Mouse (Mus musculus) kidney, embryonic 14.5 days (tissue): ENCODE data around the gene Cstf3. TPM values are rescaled to one million over a fixed set of nuclear protein-coding genes. Genes with fewer than 3 reads are reported as not detected.

Experiments used
- ATAC-seq: fragments of 200-750 bp; cut with Nextera tagmentation; 2 replicates; pipeline ENCODE4 v1.8.0; 2017; ENCODE audit warnings: moderate number of reproducible peaks, mild to moderate bottlenecking, moderate TSS enrichment, moderate library complexity; ENCODE audit not compliant: low FRiP score, low TSS enrichment
- H3K27ac ChIP-seq: fragments of 300-500 bp; sonication (generic); 2 replicates; pipeline ENCODE4 v1.5.1; 2014; ENCODE audit warnings: low read depth, mild to moderate bottlenecking, low read length, moderate library complexity, mixed read lengths
- H3K27me3 ChIP-seq: fragments of 300-500 bp; sonication (generic); 2 replicates; pipeline ENCODE4 v1.6.1; 2014; ENCODE audit warnings: mild to moderate bottlenecking, low read length; ENCODE audit not compliant: control insufficient read depth, insufficient read depth
- H3K36me3 ChIP-seq: fragments of 300-500 bp; sonication (generic); 2 replicates; pipeline ENCODE4 v1.6.1; 2014; ENCODE audit warnings: low read length, mixed read lengths; ENCODE audit not compliant: control insufficient read depth, insufficient read depth
- H3K4me1 ChIP-seq: fragments of 300-500 bp; sonication (generic); 2 replicates; pipeline ENCODE4 v1.6.1; 2014; ENCODE audit warnings: low read length, mixed read lengths; ENCODE audit not compliant: control insufficient read depth, insufficient read depth
- H3K4me2 ChIP-seq: fragments of 300-500 bp; sonication (generic); replicated peaks from 2 replicates; pipeline ENCODE4 v1.6.1; 2014; ENCODE audit warnings: low read depth, mild to moderate bottlenecking, low read length
- H3K4me3 ChIP-seq: fragments of 300-500 bp; sonication (generic); 2 replicates; pipeline ENCODE4 v1.5.1; 2014; ENCODE audit warnings: mild to moderate bottlenecking, low read length
- H3K9ac ChIP-seq: fragments of 300-500 bp; sonication (generic); 2 replicates; pipeline ENCODE4 v1.6.1; 2014; ENCODE audit warnings: low read depth, mild to moderate bottlenecking, low read length, moderate library complexity
- H3K9me3 ChIP-seq: fragments of 300-500 bp; sonication (generic); 2 replicates; pipeline ENCODE4 v1.6.1; 2016; ENCODE audit warnings: low read length; ENCODE audit not compliant: control insufficient read depth
- WGBS: fragments of 180-500 bp; shearing (Covaris S2); extraction: QIAGEN DNeasy Blood & Tissue Kit; methylation state at CpG from one replicate; pipeline ENCODE4 v1.1.7; 2014; 5-methylcytosine and 5-hydroxymethylcytosine counted together
- polyA plus RNA-seq: library from polyadenylated mRNA; unstranded; fragments of >200 nt; fragmentation: Nextera tagmentation; extraction: Ambion mirVana; gene quantifications from 2 replicates; pipeline ENCODE4 v1.2.1, GENCODE M21; 2014

Cstf3 gene
- polyA plus RNA-seq, 1 experiment from 2014 or later: 72.5 TPM

GRCm38 (mm10) chr2:104690720-104691119, 100.4 kb downstream of the Cstf3 start:
- 83% methylated on average over 4 of the region's 4 CpGs for WGBS
- H3K36me3 ChIP-seq: no peaks in the 10 kb centered on the region
- H3K4me1 ChIP-seq: no peaks in the 10 kb centered on the region
- no peak overlapping the region for H3K27ac ChIP-seq
- no peak overlapping the region for H3K4me3 ChIP-seq
- H3K27me3 ChIP-seq: no peaks in the 10 kb centered on the region
- no peaks in the 10 kb centered on the region for H3K9me3 ChIP-seq
- ATAC-seq: no peak
- H3K4me2 ChIP-seq: no peak overlapping the region
- no peak overlapping the region for H3K9ac ChIP-seq

DNA sequence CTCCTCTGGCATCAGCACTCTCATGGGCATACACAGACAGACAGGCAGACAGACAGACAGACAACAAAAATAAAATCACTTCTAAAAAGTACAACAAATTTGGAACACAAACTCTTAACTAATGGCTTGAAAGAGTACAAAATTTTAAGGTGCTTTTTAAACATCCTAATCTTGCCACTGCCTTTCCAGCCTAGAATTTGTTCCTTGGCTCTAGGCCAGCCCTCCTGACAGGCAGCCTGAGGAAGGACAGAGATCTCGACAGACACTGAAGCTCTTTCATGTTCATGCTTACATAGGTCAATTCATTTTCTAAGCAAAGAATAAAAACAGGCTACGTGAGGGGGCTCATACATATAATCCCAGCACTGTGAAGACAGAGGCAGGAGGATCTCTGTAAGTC, 102.2 kb downstream of the Cstf3 start:
- Histone ChIP-seq H3K4me3 (no peak overlapping the region), H3K36me3 (no peaks in the 10 kb centered on the region), H3K9me3 (no peaks in the 10 kb centered on the region), H3K4me2 (no peak overlapping the region), H3K27ac (no peak overlapping the region), H3K9ac (no peak overlapping the region), H3K4me1 (no peaks in the 10 kb centered on the region), H3K27me3 (no peaks in the 10 kb centered on the region)
- no peak for ATAC-seq
- 77% methylated on average over 2 of the region's 2 CpGs for WGBS

DNA sequence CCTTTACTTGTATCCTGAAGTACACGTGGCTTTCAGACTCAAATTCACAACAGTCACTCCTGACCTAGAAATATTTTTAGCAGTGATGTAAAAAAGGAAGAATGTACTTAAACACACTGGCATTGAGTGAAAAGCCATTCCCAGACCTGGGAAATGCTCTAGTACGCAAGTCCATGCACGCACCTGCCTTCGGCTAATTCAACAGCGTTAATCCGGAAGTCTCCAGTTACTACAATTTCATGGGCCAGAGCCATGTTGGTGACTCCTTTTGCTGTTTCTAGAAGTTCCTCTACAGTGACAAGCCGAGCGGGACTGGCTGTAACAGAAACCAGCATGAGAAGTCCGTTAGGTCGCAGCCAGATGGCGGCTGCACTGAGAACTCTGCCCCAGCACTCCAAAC, 109.3 kb downstream of the Cstf3 start:
- no peak overlapping the region for H3K27ac ChIP-seq
- H3K4me2 ChIP-seq: no peak overlapping the region
- no peak for ATAC-seq
- H3K27me3 ChIP-seq: no peaks in the 10 kb centered on the region
- no peaks in the 10 kb centered on the region for H3K36me3 ChIP-seq
- H3K9ac ChIP-seq: no peak overlapping the region
- H3K4me3 ChIP-seq: no peak overlapping the region
- WGBS: 79% methylated on average over 11 of the region's 11 CpGs
- no peaks in the 10 kb centered on the region for H3K9me3 ChIP-seq
- H3K4me1 ChIP-seq: no peaks in the 10 kb centered on the region

DNA sequence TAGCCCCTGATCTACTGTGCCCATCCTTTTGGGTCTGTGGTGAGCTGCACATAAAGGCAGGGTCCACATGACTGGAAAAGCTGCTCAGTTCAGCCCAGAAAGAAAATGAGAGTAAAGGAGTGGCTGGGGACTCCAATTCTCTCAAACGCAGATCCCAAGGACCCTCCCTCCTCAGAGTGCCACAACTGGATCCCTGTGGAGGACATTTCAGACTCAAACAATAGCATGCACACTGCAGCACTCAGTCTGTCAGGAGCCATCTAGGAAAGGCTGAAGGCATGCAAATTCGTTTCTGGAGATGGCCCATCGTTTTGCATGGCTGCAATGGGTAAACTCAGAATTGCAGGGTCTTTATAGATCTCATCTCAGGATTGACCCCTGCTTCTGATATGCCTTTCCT, 112.8 kb downstream of the Cstf3 start:
- H3K36me3 ChIP-seq: no peaks in the 10 kb centered on the region
- H3K4me2 ChIP-seq: no peak overlapping the region
- H3K4me1 ChIP-seq: no peaks in the 10 kb centered on the region
- H3K9ac ChIP-seq: no peak overlapping the region
- WGBS: 83% methylated on average over 3 of the region's 3 CpGs
- no peak for ATAC-seq
- no peaks in the 10 kb centered on the region for H3K27me3 ChIP-seq
- no peaks in the 10 kb centered on the region for H3K9me3 ChIP-seq
- no peak overlapping the region for H3K27ac ChIP-seq
- H3K4me3 ChIP-seq: no peak overlapping the region

DNA sequence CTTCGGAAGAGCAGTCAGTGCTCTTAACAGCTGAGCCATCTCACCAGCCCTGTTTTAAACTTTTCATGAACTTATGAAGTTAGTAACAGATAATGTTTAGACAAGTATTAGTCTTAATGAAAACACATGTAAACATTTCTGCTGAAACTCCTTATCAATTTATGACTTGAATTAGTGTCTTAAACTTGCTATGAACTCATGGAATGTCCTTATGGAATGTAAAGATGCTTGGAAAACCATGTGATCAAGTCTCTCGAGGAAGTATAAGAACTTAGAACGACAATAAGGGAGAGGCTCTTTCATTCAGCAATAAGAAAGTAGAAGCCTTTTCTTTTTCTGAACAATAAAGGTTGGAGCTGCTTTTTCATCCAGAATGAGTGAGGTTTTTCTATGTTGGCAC, 114.0 kb downstream of the Cstf3 start:
- no peak for ATAC-seq

DNA sequence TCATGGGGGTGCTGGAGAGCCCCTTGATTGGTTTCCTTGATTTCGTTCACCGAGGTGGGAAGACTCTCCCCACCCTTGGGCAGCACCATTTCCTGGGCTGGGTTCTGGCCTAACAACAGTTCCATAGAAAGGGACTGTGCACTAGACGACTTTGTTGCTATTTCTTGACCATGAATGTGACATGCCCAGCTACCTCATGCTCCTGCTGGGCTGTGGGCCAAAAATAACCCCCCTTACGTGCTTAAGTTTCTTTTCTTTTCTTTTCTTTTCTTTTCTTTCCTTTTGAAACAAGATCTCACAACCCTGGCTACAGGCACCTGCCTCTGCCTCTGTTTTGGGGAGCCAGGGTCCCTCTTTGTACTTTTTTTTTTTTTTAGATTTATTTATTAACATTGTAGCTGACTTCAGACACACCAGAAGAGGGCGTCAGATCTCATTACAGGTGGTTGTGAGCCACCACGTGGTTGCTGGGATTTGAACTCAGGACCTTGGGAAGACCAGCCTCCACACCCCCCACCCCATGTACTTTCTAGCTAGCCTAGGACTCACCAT, 119.5 kb downstream of the Cstf3 start:
- no peaks in the 10 kb centered on the region for H3K27me3 ChIP-seq
- H3K9ac ChIP-seq: no peak overlapping the region
- ATAC-seq: no peak
- H3K9me3 ChIP-seq: no peaks in the 10 kb centered on the region
- H3K4me2 ChIP-seq: no peak overlapping the region
- no peaks in the 10 kb centered on the region for H3K36me3 ChIP-seq
- peaks cover 10% of the 10 kb centered on the region for H3K4me1 ChIP-seq
- H3K4me3 ChIP-seq: no peak overlapping the region
- WGBS: 60% methylated on average over 6 of the region's 6 CpGs
- no peak overlapping the region for H3K27ac ChIP-seq

More for the DNA sequence above, 114.0 kb downstream of the Cstf3 start:
- WGBS: 74% methylated on average over 3 of the region's 3 CpGs
- Histone ChIP-seq H3K4me1 (no peaks in the 10 kb centered on the region), H3K9ac (no peak overlapping the region), H3K9me3 (no peaks in the 10 kb centered on the region), H3K4me2 (no peak overlapping the region), H3K27me3 (no peaks in the 10 kb centered on the region), H3K4me3 (no peak overlapping the region), H3K36me3 (no peaks in the 10 kb centered on the region), H3K27ac (no peak overlapping the region)

GRCm38 (mm10) chr2:104710670-104711370, 120.5 kb downstream of the Cstf3 start:
- Histone ChIP-seq H3K36me3 (no peaks in the 10 kb centered on the region), H3K4me3 (peak overlapping the region; percentile 92), H3K4me1 (peaks cover 10% of the 10 kb centered on the region), H3K9ac (no peak overlapping the region; the same call in 1 of the 2 replicates), H3K9me3 (no peaks in the 10 kb centered on the region), H3K4me2 (peak overlapping the region; percentile 71), H3K27ac (no peak overlapping the region), H3K27me3 (no peaks in the 10 kb centered on the region)
- WGBS: 23% methylated on average over 6 of the region's 6 CpGs
- no peak for ATAC-seq

DNA sequence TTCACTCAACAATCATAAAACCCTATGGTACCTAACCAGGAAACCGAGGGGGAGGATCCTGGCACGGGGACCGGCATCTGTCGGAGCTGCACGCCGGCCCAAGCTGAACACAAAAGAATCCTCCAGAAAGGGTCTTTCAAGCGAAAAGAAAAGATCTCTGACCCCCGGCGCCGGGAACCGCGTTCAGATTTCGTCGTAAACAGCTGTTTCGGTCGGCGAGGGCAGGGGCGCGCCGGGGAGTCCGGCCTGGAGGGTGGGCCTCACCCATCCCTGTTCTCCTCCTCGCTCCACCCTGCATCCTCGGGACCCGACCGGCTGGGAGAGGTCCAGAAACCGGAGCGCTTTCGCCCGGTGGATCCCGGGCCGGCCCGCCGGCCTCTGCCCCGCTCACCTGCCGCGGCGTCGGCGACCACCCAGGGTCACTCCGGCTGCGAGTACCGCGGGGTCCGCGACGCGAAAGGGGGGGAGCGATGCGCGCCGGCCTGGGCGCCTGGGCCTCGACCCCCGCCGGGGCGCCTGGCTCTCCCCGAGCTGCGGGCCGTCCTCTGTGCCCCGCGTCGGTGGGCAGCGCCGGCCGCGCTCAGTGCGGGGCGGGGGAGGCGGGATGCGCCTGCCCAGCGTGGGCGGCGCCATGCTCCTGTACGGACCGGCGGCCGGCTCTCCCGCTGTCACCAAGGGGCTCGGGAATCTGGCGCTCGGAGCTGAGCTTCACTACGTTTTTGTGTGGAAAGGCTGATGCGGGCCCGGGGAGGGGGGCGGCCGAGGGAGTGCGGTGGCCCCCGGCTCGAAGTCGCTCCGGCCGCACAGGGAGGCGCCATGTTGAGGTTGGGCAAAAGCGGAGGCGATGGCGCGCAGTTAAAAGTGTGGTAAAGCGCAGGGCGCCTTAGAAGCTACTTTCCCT, 121.5 kb downstream of the Cstf3 start, which contains the start of gene Tcp11l1:
TSS of gene Tcp11l1 (minus strand) at position 585 of the 901 bp plus-strand sequence.
- Histone ChIP-seq H3K27ac (peak within 1 kb of the TSS; percentile 81), H3K9me3 (no peaks in the 10 kb centered on the region), H3K4me2 (peak within 1 kb of the TSS; percentile 71), H3K4me1 (peaks cover 10% of the 10 kb centered on the region), H3K36me3 (no peaks in the 10 kb centered on the region), H3K4me3 (peak within 1 kb of the TSS; percentile 92), H3K27me3 (no peaks in the 10 kb centered on the region), H3K9ac (peak within 1 kb of the TSS; percentile 84)
- WGBS: under 1% methylated on average over 78 of the region's 99 CpGs
- ATAC-seq: peak; percentile 92

DNA sequence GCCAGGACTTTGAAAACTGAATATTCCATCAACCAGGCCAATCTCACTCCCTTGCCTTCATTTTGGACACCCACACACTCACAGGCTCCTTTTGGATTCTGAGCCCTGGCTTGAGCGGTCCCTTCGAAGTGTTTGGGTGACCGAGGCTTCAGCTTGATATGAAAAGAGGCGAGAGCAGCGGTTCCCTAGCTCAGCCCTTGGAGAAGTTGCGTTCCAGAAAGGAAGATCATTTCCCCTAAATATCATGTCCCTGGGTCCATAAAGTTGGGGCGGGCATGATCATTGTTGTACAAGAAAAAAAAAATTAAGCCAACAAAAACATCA, 122.1 kb downstream of the Cstf3 start:
- Histone ChIP-seq H3K9me3 (no peaks in the 10 kb centered on the region), H3K27me3 (no peaks in the 10 kb centered on the region), H3K4me1 (peaks cover 10% of the 10 kb centered on the region), H3K4me3 (peak overlapping the region; percentile 92), H3K9ac (peak overlapping the region; percentile 84), H3K27ac (peak overlapping the region; percentile 81), H3K36me3 (no peaks in the 10 kb centered on the region), H3K4me2 (peak overlapping the region; percentile 71)
- 2% methylated on average over 7 of the region's 7 CpGs for WGBS
- ATAC-seq: peak; percentile 37; the same call in 1 of the 2 replicates
